Mouse (Mus musculus) kidney, adult 2 months (tissue): Measurements from ENCODE around the gene Fam174b.

ENCODE experiments used
- CTCF ChIP-seq: fragments of 200-500 bp; conservative IDR thresholded peaks from 2 replicates; pipeline ENCODE4 v1.5.1; 2011; ENCODE audit warnings: low read depth, mild to moderate bottlenecking, control low read depth, low read length, moderate library complexity, mixed read lengths; ENCODE audit not compliant: insufficient read depth, insufficient read length
- POLR2A ChIP-seq: fragments of 200-500 bp; IDR thresholded peaks from one replicate; pipeline ENCODE4 v1.6.1; 2011; ENCODE audit warnings: low read depth, low read length, control low read depth

- no peak for TF ChIP-seq CTCF
- no peak for TF ChIP-seq POLR2A
Observed at GRCm38 (mm10) chr7:73774781-73775180, 34.7 kb downstream of the Fam174b start.
